Mouse (Mus musculus): ENCODE results near the gene Fam186b.

- TF ChIP-seq CTCF (IDR thresholded peaks at IDR 0.05; ENCODE audit: borderline replicate concordance, insufficient read depth, low read length) (no peak), POLR2A (IDR thresholded peaks at IDR 0.05; ENCODE audit: low read depth, low read length) (no peak)
Measured at GRCm38 (mm10) chr15:99333676-99334065, 38.0 kb upstream of the Fam186b start.

Data from embryonic fibroblast, embryonic 13.5 days (primary cell).